Mouse (Mus musculus) liver, embryonic 15.5 days (tissue): Measurements from ENCODE around the gene Otop3. TPM values are rescaled to one million over a fixed set of nuclear protein-coding genes. Genes with fewer than 3 reads are reported as not detected.

ENCODE experiments used
- ATAC-seq: fragments of 200-750 bp; cut with Nextera tagmentation; 2 replicates; pipeline ENCODE4 v1.8.0; 2017; ENCODE audit warnings: moderate number of reproducible peaks, mild to moderate bottlenecking, moderate library complexity; ENCODE audit not compliant: insufficient read depth
- H3K27ac ChIP-seq: fragments of 300-500 bp; sonication (generic); replicated peaks from 2 replicates; pipeline ENCODE4 v1.5.1; 2015; ENCODE audit warnings: mild to moderate bottlenecking, inconsistent platforms
- H3K27me3 ChIP-seq: fragments of 300-500 bp; sonication (generic); 2 replicates; pipeline ENCODE4 v1.6.1; 2015; ENCODE audit warnings: mild to moderate bottlenecking, inconsistent platforms
- H3K36me3 ChIP-seq: fragments of 300-500 bp; sonication (generic); replicated peaks from 2 replicates; pipeline ENCODE4 v1.6.1; 2015; ENCODE audit warnings: moderate library complexity, mild to moderate bottlenecking, inconsistent platforms
- H3K4me1 ChIP-seq: fragments of 300-500 bp; sonication (generic); replicated peaks from 2 replicates; pipeline ENCODE4 v1.6.1; 2015; ENCODE audit warnings: inconsistent platforms
- H3K4me2 ChIP-seq: fragments of 300-500 bp; sonication (generic); 2 replicates; pipeline ENCODE4 v1.6.1; 2015; ENCODE audit warnings: moderate library complexity, mild to moderate bottlenecking, inconsistent platforms
- H3K4me3 ChIP-seq: fragments of 300-500 bp; sonication (generic); replicated peaks from 2 replicates; pipeline ENCODE4 v1.5.1; 2015; ENCODE audit warnings: mild to moderate bottlenecking, inconsistent platforms
- H3K9ac ChIP-seq: fragments of 300-500 bp; sonication (generic); 2 replicates; pipeline ENCODE4 v1.6.1; 2015; ENCODE audit warnings: moderate library complexity, mild to moderate bottlenecking, inconsistent platforms
- H3K9me3 ChIP-seq: fragments of 300-500 bp; sonication (generic); replicated peaks from 2 replicates; pipeline ENCODE4 v1.6.1; 2016; ENCODE audit warnings: inconsistent platforms
- WGBS: fragments of 180-500 bp; shearing (Covaris S2); methylation state at CpG from one replicate; pipeline ENCODE4 v1.1.7; 2015; ENCODE audit warnings: mixed read lengths; ENCODE audit not compliant: insufficient replicate concordance; 5-methylcytosine and 5-hydroxymethylcytosine counted together
- polyA plus RNA-seq: library from polyadenylated mRNA; unstranded; fragments of >200 nt; fragmentation: Nextera tagmentation; extraction: Ambion mirVana; gene quantifications from 2 replicates; pipeline ENCODE4 v1.2.1, GENCODE M21; 2015

Otop3 gene
- not detected in 2 replicates for polyA plus RNA-seq

DNA sequence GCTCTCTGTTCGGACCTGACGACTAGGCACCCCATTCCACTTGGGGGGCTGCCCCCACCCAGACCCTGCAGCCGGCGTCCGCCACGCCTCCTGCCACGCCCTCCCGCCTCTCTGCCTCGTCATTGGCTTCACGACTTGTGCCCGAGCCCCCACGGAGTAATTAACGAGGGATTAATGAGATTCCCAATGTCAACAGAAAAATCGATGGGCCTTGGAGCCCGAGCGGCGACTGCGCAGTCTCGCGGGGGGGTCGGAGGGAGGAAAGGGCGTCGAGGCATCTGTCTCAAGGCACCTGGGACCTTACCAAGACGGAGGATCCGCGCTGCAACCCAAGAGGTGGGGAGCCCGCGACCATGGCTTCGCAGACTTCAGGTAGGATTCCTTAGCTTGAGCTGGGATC lies at the start of gene Otop3:
Gene Otop3, plus strand, starts transcription at position 201 of the 400 bp plus-strand sequence.
- Histone ChIP-seq H3K27ac (no peak within 1 kb of the TSS), H3K9me3 (no peaks in the 10 kb centered on the region), H3K36me3 (no peaks in the 10 kb centered on the region), H3K4me2 (peak within 1 kb of the TSS; percentile 27; the same call in 1 of the 2 replicates), H3K9ac (no peak within 1 kb of the TSS), H3K4me3 (no peak within 1 kb of the TSS), H3K4me1 (no peaks in the 10 kb centered on the region), H3K27me3 (peaks cover 91% of the 10 kb centered on the region)
- no peak for ATAC-seq
- WGBS, result 5% methylated on average over 29 of the region's 29 CpGs

DNA sequence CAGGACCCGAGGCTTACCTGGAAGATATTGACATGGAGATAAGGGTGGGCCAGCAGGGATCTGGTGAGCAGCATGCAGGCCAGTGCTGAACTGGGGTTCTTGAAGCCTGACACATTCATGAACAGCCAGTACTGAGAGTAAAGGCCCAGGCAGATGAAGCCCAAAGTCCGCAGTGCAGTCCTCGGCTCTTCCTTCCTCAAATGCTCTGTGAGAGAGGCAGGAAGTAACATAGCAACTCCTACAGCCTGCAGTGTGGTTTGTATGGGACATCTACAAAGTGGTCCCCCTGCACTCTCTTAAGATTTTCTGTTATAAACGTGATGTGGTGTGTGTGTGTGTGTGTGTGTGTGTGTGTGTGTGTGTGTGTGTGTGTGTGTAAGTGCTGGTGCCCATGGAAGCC lies 49.2 kb upstream of the Otop3 start:
- peaks cover 11% of the 10 kb centered on the region for H3K4me1 ChIP-seq
- no peaks in the 10 kb centered on the region for H3K9me3 ChIP-seq
- H3K4me3 ChIP-seq, result no peak overlapping the region
- no peak overlapping the region for H3K9ac ChIP-seq
- peaks cover 5% of the 10 kb centered on the region; the same call in 1 of the 2 replicates for H3K36me3 ChIP-seq
- 18% methylated on average over 4 of the region's 4 CpGs for WGBS
- no peaks in the 10 kb centered on the region for H3K27me3 ChIP-seq
- H3K4me2 ChIP-seq, result no peak overlapping the region
- no peak for ATAC-seq
- no peak overlapping the region for H3K27ac ChIP-seq

GRCm38 (mm10) chr11:115286201-115286993 lies 48.1 kb upstream of the Otop3 start:
- H3K36me3 ChIP-seq, result peaks cover 5% of the 10 kb centered on the region; the same call in 1 of the 2 replicates
- no peak for ATAC-seq
- 56% methylated on average over 19 of the region's 19 CpGs for WGBS

GRCm38 (mm10) chr11:115287386-115287785 lies 47.1 kb upstream of the Otop3 start:
- H3K27ac ChIP-seq, result no peak overlapping the region
- WGBS, result 66% methylated on average over 5 of the region's 5 CpGs
- no peak for ATAC-seq

More at GRCm38 (mm10) chr11:115286201-115286993, 48.1 kb upstream of the Otop3 start:
- Histone ChIP-seq H3K4me2 (no peak overlapping the region), H3K27me3 (no peaks in the 10 kb centered on the region), H3K9me3 (no peaks in the 10 kb centered on the region), H3K4me1 (peaks cover 14% of the 10 kb centered on the region; the same call in 1 of the 2 replicates), H3K4me3 (no peak overlapping the region), H3K9ac (no peak overlapping the region), H3K27ac (no peak overlapping the region)

DNA sequence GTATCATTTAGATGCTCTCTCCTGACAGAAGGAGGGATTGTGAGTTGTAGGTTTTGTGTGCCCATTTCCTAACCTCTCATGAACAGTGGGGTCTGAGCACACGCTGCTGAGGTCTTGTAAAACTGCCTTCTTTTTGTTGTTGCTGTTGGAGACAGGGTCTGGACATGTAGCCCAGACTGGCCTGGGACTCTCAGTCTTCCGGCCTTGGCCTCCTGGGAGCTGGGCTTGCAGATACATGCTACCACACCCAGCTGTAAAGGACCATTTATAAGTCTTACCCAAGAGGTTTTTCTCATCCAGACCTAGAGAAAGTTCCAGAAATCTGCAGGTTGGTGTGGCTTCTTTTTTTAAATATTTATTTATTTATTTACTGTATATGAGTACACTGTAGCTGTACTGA lies 46.2 kb upstream of the Otop3 start:
- no peak for ATAC-seq
- Histone ChIP-seq H3K36me3 (peaks cover 5% of the 10 kb centered on the region; the same call in 1 of the 2 replicates), H3K27ac (no peak overlapping the region)

More at GRCm38 (mm10) chr11:115287386-115287785, 47.1 kb upstream of the Otop3 start:
- no peak overlapping the region for H3K4me2 ChIP-seq
- H3K36me3 ChIP-seq, result peaks cover 5% of the 10 kb centered on the region; the same call in 1 of the 2 replicates
- no peaks in the 10 kb centered on the region for H3K9me3 ChIP-seq
- no peak overlapping the region for H3K4me3 ChIP-seq
- no peak overlapping the region for H3K9ac ChIP-seq
- H3K4me1 ChIP-seq, result peaks cover 22% of the 10 kb centered on the region
- no peaks in the 10 kb centered on the region for H3K27me3 ChIP-seq

GRCm38 (mm10) chr11:115289885-115290284 lies 44.6 kb upstream of the Otop3 start:
- no peak for ATAC-seq
- Histone ChIP-seq H3K36me3 (no peaks in the 10 kb centered on the region), H3K9ac (no peak overlapping the region), H3K4me1 (peaks cover 25% of the 10 kb centered on the region), H3K4me2 (no peak overlapping the region), H3K4me3 (no peak overlapping the region), H3K9me3 (no peaks in the 10 kb centered on the region), H3K27ac (no peak overlapping the region), H3K27me3 (no peaks in the 10 kb centered on the region)
- 56% methylated on average over 8 of the region's 8 CpGs for WGBS

More for the DNA sequence above, 46.2 kb upstream of the Otop3 start:
- 71% methylated on average over 2 of the region's 2 CpGs for WGBS
- H3K4me2 ChIP-seq, result no peak overlapping the region
- no peak overlapping the region for H3K9ac ChIP-seq
- H3K9me3 ChIP-seq, result no peaks in the 10 kb centered on the region
- peaks cover 25% of the 10 kb centered on the region for H3K4me1 ChIP-seq
- no peaks in the 10 kb centered on the region for H3K27me3 ChIP-seq
- no peak overlapping the region for H3K4me3 ChIP-seq

- no peak for ATAC-seq
- Histone ChIP-seq H3K9me3 (no peaks in the 10 kb centered on the region), H3K27ac (no peak overlapping the region), H3K27me3 (no peaks in the 10 kb centered on the region), H3K36me3 (no peaks in the 10 kb centered on the region), H3K9ac (no peak overlapping the region), H3K4me3 (no peak overlapping the region), H3K4me2 (no peak overlapping the region), H3K4me1 (peaks cover 25% of the 10 kb centered on the region)
- 53% methylated on average over 1 of the region's 1 CpGs for WGBS
These were observed 44.2 kb upstream of the Otop3 start for GRCm38 (mm10) chr11:115290314-115290713.

DNA sequence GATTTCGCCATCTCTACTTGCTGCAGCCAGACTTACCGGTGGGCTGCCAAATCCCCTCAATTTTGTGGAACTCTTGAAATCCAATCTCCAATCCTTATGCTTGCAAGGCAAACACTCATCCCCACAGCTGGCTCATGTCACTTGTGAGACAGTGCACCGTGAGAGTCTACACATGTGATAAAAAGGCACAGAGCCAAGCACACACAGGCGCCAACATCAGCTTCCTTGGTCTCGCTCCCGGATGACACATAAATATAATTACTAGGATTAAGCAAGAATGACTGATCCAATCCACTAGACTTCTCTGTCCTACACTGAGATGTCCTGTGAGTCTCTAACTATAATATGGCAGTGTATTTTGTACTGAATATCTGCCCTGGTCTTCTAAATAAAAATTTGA lies 43.6 kb upstream of the Otop3 start:
- Histone ChIP-seq H3K9ac (no peak overlapping the region), H3K9me3 (no peaks in the 10 kb centered on the region), H3K4me2 (no peak overlapping the region), H3K27ac (no peak overlapping the region), H3K4me1 (peaks cover 21% of the 10 kb centered on the region), H3K4me3 (no peak overlapping the region), H3K27me3 (no peaks in the 10 kb centered on the region), H3K36me3 (no peaks in the 10 kb centered on the region)
- no peak for ATAC-seq
- WGBS, result 59% methylated on average over 6 of the region's 6 CpGs

DNA sequence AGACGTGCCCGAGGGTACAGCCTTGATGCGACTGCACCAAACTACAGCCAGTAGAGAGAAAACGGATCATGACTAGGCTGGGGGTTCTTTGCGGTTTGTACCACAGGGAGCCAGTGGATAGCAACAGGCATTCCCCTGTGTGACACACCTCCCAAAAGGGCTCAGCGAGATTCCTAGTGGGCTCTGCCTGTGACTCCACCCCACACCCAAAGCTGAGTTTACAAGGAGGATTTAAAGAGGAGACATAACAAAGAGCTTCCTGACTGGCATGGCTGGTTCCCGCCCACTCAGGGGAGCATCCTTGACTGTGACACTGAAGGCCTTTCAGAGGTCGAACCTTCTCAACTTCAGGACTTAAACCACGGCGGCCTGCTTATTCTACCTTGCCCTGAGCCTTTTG lies 43.0 kb upstream of the Otop3 start:
- Histone ChIP-seq H3K9ac (no peak overlapping the region), H3K4me1 (peaks cover 20% of the 10 kb centered on the region), H3K9me3 (no peaks in the 10 kb centered on the region), H3K4me3 (no peak overlapping the region), H3K4me2 (no peak overlapping the region), H3K27ac (peak overlapping the region; percentile 77; the same call in 1 of the 2 replicates), H3K36me3 (no peaks in the 10 kb centered on the region), H3K27me3 (peaks cover 4% of the 10 kb centered on the region)
- ATAC-seq, result no peak
- WGBS, result 58% methylated on average over 10 of the region's 10 CpGs

DNA sequence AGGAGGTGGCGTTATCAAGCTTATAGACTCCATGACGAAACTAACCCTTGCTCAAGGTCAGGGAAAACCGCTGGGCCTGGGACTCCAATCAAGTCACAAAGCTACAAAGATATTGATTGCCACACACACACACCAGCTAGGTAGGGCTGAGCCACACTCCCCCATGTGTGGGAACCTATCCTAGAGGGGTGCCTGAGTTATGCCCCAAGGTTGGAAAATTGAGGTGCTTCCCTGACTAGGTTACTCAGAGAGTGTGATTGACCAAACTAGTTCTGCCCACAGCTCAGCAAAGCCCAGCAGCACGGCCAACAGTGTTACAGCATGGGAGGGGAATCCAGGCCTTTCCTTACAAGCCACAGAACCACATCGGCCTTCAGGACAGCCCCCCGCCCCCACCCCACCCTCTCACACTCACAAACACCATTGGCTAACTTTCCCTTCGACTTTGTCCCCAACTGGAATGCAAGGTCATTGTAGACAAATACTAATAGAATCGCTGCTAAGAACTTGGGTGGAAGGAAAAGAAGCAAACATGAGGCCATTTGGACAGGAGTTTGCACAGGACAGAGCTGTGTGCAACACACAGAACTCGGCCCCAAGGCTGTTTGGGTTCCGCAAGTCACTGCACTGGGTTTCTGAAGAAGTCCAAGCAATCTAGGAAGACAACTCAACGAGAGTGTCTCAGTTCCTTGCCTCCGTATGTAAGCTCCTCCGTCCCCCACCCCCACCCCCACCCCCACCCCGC lies 41.7 kb upstream of the Otop3 start:
- Histone ChIP-seq H3K4me3 (no peak overlapping the region), H3K27me3 (peaks cover 17% of the 10 kb centered on the region), H3K27ac (peak overlapping the region; percentile 78), H3K36me3 (no peaks in the 10 kb centered on the region), H3K4me1 (peaks cover 28% of the 10 kb centered on the region), H3K9ac (no peak overlapping the region; the same call in 1 of the 2 replicates), H3K9me3 (no peaks in the 10 kb centered on the region), H3K4me2 (peak overlapping the region; percentile 42)
- peak; percentile 55 for ATAC-seq
- WGBS, result 43% methylated on average over 14 of the region's 14 CpGs

DNA sequence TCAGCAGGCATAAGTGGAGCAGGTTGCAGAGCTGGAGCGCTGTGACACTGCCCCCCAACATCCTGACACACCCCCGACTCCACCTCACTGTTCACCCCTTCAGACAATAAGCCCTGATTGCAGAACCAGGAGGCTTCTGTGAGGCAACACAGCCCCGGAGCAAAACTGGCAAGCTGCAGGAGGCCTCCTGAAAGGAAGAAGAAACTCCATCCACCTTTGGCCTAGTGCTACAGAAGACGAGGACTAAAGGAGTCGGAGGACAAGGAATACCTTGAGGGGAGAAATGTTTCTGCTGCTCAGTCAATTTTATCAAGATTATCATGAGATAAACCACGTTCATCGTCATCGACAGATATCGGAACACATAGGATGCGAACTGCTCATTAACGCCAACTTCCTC lies 38.6 kb upstream of the Otop3 start:
- 68% methylated on average over 11 of the region's 11 CpGs for WGBS
- no peaks in the 10 kb centered on the region for H3K9me3 ChIP-seq
- no peak overlapping the region for H3K9ac ChIP-seq
- H3K4me2 ChIP-seq, result peak overlapping the region; percentile 55
- no peaks in the 10 kb centered on the region for H3K36me3 ChIP-seq
- peaks cover 29% of the 10 kb centered on the region for H3K27me3 ChIP-seq
- H3K27ac ChIP-seq, result no peak overlapping the region; the same call in 1 of the 2 replicates
- no peak for ATAC-seq
- peak overlapping the region; percentile 49 for H3K4me3 ChIP-seq
- peaks cover 22% of the 10 kb centered on the region for H3K4me1 ChIP-seq
